In genomic region chr2:170638746-170639145, GRCm38 (mm10) we compare ENCODE assay signal across 23 mouse cellular contexts. TPM values are rescaled to one million over a fixed set of nuclear protein-coding genes. Genes with fewer than 3 reads are reported as not detected.
DNase-seq lines count a peak whose midpoint lies in the region; ATAC-seq lines count a peak whose summit lies in the region.
"Had no signal": no experiment of that assay in that cellular context is flagged by ENCODE, and none has a peak within 500 bp of the region (broad histone marks: within the 10 kb centered on the region; RNA-seq: fewer than 3 reads in every experiment).

No protein-coding gene starts in this region.

- DNase-seq in hindbrain, embryonic 14.5 days (ENCODE audit: low spot score), result no peak
- no peak for DNase-seq in hindbrain, embryonic 10.5 days (ENCODE audit: low spot score)
- DNase-seq in neural tube, embryonic 10.5 days (ENCODE audit: extremely low spot score, low spot score), result no peak
- DNase-seq in thymus, postnatal 4 days, result no peak
- DNase-seq: cerebellum, adult 9-11 months; embryo, embryonic 11 days; heart, postnatal 14 days; kidney, adult 8-10 months; kidney, postnatal 25 days; left cerebral cortex, postnatal 4 days; liver; lung, postnatal 36 days; right cerebral cortex, postnatal 4 days had no signal

- H3K4me2 ChIP-seq in hindbrain, embryonic 14.5 days (replicated peaks), result 0 out of 2 replicates have a peak overlapping the region, but pooled peaks have one; percentile 2
- H3K4me2 ChIP-seq in neural tube, embryonic 14.5 days (ENCODE audit: low read depth, low read length), result no peak overlapping the region
- peak overlapping the region; percentile 32 for H3K4me2 ChIP-seq in hindbrain, embryonic 16.5 days (ENCODE audit: low read length)
- H3K4me2 ChIP-seq: heart, embryonic 12.5 days had no signal

- H3K36me3 ChIP-seq in hindbrain, embryonic 14.5 days (replicated peaks; ENCODE audit: control insufficient read depth, insufficient read depth), result no peaks in the 10 kb centered on the region
- H3K36me3 ChIP-seq in hindbrain, embryonic 10.5 days, result no peaks in the 10 kb centered on the region
- no peaks in the 10 kb centered on the region for H3K36me3 ChIP-seq in neural tube, embryonic 14.5 days (ENCODE audit: control insufficient read depth, insufficient read depth, low read length)
- H3K36me3 ChIP-seq in hindbrain, embryonic 16.5 days (ENCODE audit: control insufficient read depth, insufficient read depth, low read length), result no peaks in the 10 kb centered on the region
- H3K36me3 ChIP-seq: heart, embryonic 12.5 days had no signal

- H3K9ac ChIP-seq in hindbrain, embryonic 14.5 days, result no peak overlapping the region
- H3K9ac ChIP-seq in neural tube, embryonic 14.5 days (replicated peaks; ENCODE audit: low read depth, low read length), result no peak overlapping the region
- H3K9ac ChIP-seq in hindbrain, embryonic 16.5 days (ENCODE audit: low read depth, low read length), result no peak overlapping the region
- H3K9ac ChIP-seq: heart, embryonic 12.5 days had no signal

- no peaks in the 10 kb centered on the region for H3K27me3 ChIP-seq in hindbrain, embryonic 14.5 days (ENCODE audit: control insufficient read depth, insufficient read depth, low read length)
- no peaks in the 10 kb centered on the region for H3K27me3 ChIP-seq in hindbrain, embryonic 10.5 days (ENCODE audit: insufficient read depth, poor library complexity, severe bottlenecking)
- H3K27me3 ChIP-seq in neural tube, embryonic 14.5 days (ENCODE audit: control insufficient read depth, insufficient read depth, low read length), result no peaks in the 10 kb centered on the region
- no peaks in the 10 kb centered on the region for H3K27me3 ChIP-seq in hindbrain, embryonic 16.5 days (replicated peaks; ENCODE audit: control insufficient read depth, insufficient read depth, low read length)
- H3K27me3 ChIP-seq: heart, embryonic 12.5 days had no signal

- no peak overlapping the region for H3K4me3 ChIP-seq in hindbrain, embryonic 14.5 days (replicated peaks; ENCODE audit: low read length)
- no peak overlapping the region for H3K4me3 ChIP-seq in hindbrain, embryonic 10.5 days
- H3K4me3 ChIP-seq in neural tube, embryonic 14.5 days (ENCODE audit: low read depth, low read length), result no peak overlapping the region
- no peak overlapping the region for H3K4me3 ChIP-seq in hindbrain, embryonic 16.5 days (ENCODE audit: low read length)
- H3K4me3 ChIP-seq: heart, embryonic 12.5 days; left cerebral cortex, adult 2 months had no signal

- 42% methylated on average over 8 of the region's 8 CpGs for WGBS in hindbrain, embryonic 14.5 days
- WGBS in hindbrain, embryonic 10.5 days, result 72% methylated on average over 8 of the region's 8 CpGs
- WGBS in neural tube, embryonic 14.5 days, result 51% methylated on average over 8 of the region's 8 CpGs
- 33% methylated on average over 8 of the region's 8 CpGs for WGBS in hindbrain, embryonic 16.5 days

- H3K9me3 ChIP-seq in hindbrain, embryonic 14.5 days (ENCODE audit: control insufficient read depth, low read length), result no peaks in the 10 kb centered on the region
- H3K9me3 ChIP-seq in hindbrain, embryonic 10.5 days, result no peaks in the 10 kb centered on the region
- no peaks in the 10 kb centered on the region for H3K9me3 ChIP-seq in neural tube, embryonic 14.5 days (ENCODE audit: control insufficient read depth, low read length)
- H3K9me3 ChIP-seq in hindbrain, embryonic 16.5 days (ENCODE audit: control insufficient read depth, low read length), result no peaks in the 10 kb centered on the region
- H3K9me3 ChIP-seq: heart, embryonic 12.5 days had no signal

- H3K27ac ChIP-seq in hindbrain, embryonic 14.5 days, result peak overlapping the region; percentile 48
- no peak overlapping the region for H3K27ac ChIP-seq in hindbrain, embryonic 10.5 days
- 0 out of 2 replicates have a peak overlapping the region, but pooled peaks have one; percentile 12 for H3K27ac ChIP-seq in neural tube, embryonic 14.5 days (ENCODE audit: low read depth, low read length)
- H3K27ac ChIP-seq in hindbrain, embryonic 16.5 days (ENCODE audit: low read depth, low read length), result no peak overlapping the region
- H3K27ac ChIP-seq: left cerebral cortex, adult 2 months had no signal

- H3K4me1 ChIP-seq in hindbrain, embryonic 14.5 days (replicated peaks; ENCODE audit: control insufficient read depth, insufficient read depth, low read length), result peaks cover 40% of the 10 kb centered on the region
- peaks cover 45% of the 10 kb centered on the region for H3K4me1 ChIP-seq in hindbrain, embryonic 10.5 days (replicated peaks)
- H3K4me1 ChIP-seq in neural tube, embryonic 14.5 days (ENCODE audit: control insufficient read depth, insufficient read depth, low read length), result peaks cover 20% of the 10 kb centered on the region
- H3K4me1 ChIP-seq in hindbrain, embryonic 16.5 days (ENCODE audit: control insufficient read depth, insufficient read depth, low read depth, low read length), result peaks cover 21% of the 10 kb centered on the region
- H3K4me1 ChIP-seq: heart, embryonic 12.5 days had no signal

- ATAC-seq in hindbrain, embryonic 14.5 days (ENCODE audit: low FRiP score), result no peak
- ATAC-seq in neural tube, embryonic 14.5 days (ENCODE audit: low read depth), result no peak
- ATAC-seq in hindbrain, embryonic 16.5 days, result no peak
- no peak for ATAC-seq in activated CD4-positive, CD25-positive, alpha-beta regulatory T cell, adult 4 months
- ATAC-seq: inflammation-experienced regulatory T-cells, adult 6 months had no signal

RNA-seq across cellular contexts. Expression of gene 4930470P17Rik, which starts 36.9 kb away (rescaled TPM):
- 0.13 and 0.14 TPM in 2 replicates for polyA plus RNA-seq in hindbrain, embryonic 14.5 days (2014; fragmentation: Nextera tagmentation; extraction: Ambion mirVana)
- polyA plus RNA-seq in hindbrain, embryonic 10.5 days (2016; fragmentation: Nextera tagmentation; extraction: Ambion mirVana), result not detected in 2 replicates
- polyA plus RNA-seq in neural tube, embryonic 14.5 days (2014; fragmentation: Nextera tagmentation; extraction: Ambion mirVana), result 0.26 TPM in 1 of 2 replicates, not detected in the other
- 0.19 and 0.36 TPM in 2 replicates for polyA plus RNA-seq in hindbrain, embryonic 16.5 days (2015; fragmentation: Nextera tagmentation; extraction: Ambion mirVana)
- polyA plus RNA-seq in activated CD4-positive, CD25-positive, alpha-beta regulatory T cell, adult 4 months (2017; shearing (Covaris generic)), result not detected
- polyA plus RNA-seq: C2C12; heart, embryonic 12.5 days; inflammation-experienced regulatory T-cells, adult 6 months; liver, embryonic 16.5 days; stomach, embryonic 16.5 days; thymus, postnatal 0 days had no signal

Comparison
In these comparisons a context has a peak if more than half of its experiments do, and no peak if none do; other contexts are left out.
1. H3K27ac ChIP-seq: peak in hindbrain, embryonic 14.5 days (single experiment) and neural tube, embryonic 14.5 days (single experiment); none in hindbrain, embryonic 10.5 days (single experiment) and hindbrain, embryonic 16.5 days (single experiment).